Mouse (Mus musculus) T-helper 2 cell (primary cell): Measurements from ENCODE around the gene Plpp7.

Experiments used
- in situ Hi-C: fragments of 300-600 bp; cut with MboI, MseI; formaldehyde crosslinking; loops from one replicate; pipeline ENCODE4 v1.15.1; 2025; ENCODE audit warnings: high pct_unique_total_duplicates

The Plpp7 gene

GRCm38 (mm10) chr2:32158616-32159239, 63.4 kb downstream of the Plpp7 start:
- in situ Hi-C loops, result no loop called here
